Mouse (Mus musculus) ES-E14 (cell line): Measurements from ENCODE around the gene Mctp2. TPM values are rescaled to one million over a fixed set of nuclear protein-coding genes. Genes with fewer than 3 reads are reported as not detected.

Source experiments
- DNase-seq: peaks from one replicate; pipeline ENCODE4 v3.0.0-alpha.2; 2013; ENCODE audit warnings: low read depth, low spot score
- H3K27ac ChIP-seq: 2 replicates; pipeline ENCODE4 v1.5.1; 2012; ENCODE audit warnings: low read depth, mild to moderate bottlenecking, low read length, moderate library complexity, mixed read lengths; ENCODE audit not compliant: poor library complexity, insufficient read depth, severe bottlenecking
- H3K36me3 ChIP-seq: 2 replicates; pipeline ENCODE4 v1.6.1; 2012; ENCODE audit warnings: mild to moderate bottlenecking, low read length, moderate library complexity, mixed read lengths; ENCODE audit not compliant: control insufficient read depth, poor library complexity, insufficient read depth, severe bottlenecking
- H3K4me1 ChIP-seq, 2 experiments: fragments of 150-350 bp in 1 of 2; sonication (generic) in 1 of 2; 2 replicates each; pipeline ENCODE4 v1.6.1; 2012; ENCODE audit warnings: low read length in 2 of 2, mild to moderate bottlenecking in 1 of 2, mixed read lengths in 1 of 2; ENCODE audit not compliant: control insufficient read depth in 2 of 2, insufficient read depth in 2 of 2, poor library complexity in 1 of 2
- H3K4me3 ChIP-seq, 2 experiments: fragments of 150-350 bp in 1 of 2; sonication (generic) in 1 of 2; 2 replicates each; pipeline ENCODE4 v1.5.1; 2012; ENCODE audit warnings: low read length in 2 of 2, low read depth in 1 of 2, mild to moderate bottlenecking in 1 of 2, mixed read lengths in 1 of 2; ENCODE audit not compliant: insufficient read depth in 1 of 2, poor library complexity in 1 of 2, severe bottlenecking in 1 of 2
- H3K9ac ChIP-seq: 2 replicates; pipeline ENCODE4 v1.6.1; 2012; ENCODE audit warnings: low read depth, mild to moderate bottlenecking, low read length, mixed read lengths; ENCODE audit not compliant: poor library complexity, insufficient read depth, severe bottlenecking
- H3K9me3 ChIP-seq: fragments of 150-350 bp; sonication (generic); 2 replicates; pipeline ENCODE4 v1.6.1; 2012; ENCODE audit warnings: low read depth, mild to moderate bottlenecking, low read length; ENCODE audit not compliant: control insufficient read depth, insufficient read depth
- CHD2 ChIP-seq: IDR thresholded peaks from 2 replicates; pipeline ENCODE4 v1.6.1; 2014; ENCODE audit warnings: mild to moderate bottlenecking, low read depth, low read length, inconsistent platforms
- HCFC1 ChIP-seq: IDR thresholded peaks from 2 replicates; pipeline ENCODE4 v1.6.1; 2012; ENCODE audit warnings: low read length, inconsistent platforms, borderline replicate concordance; ENCODE audit not compliant: insufficient read depth
- MAFK ChIP-seq: IDR thresholded peaks from 2 replicates; pipeline ENCODE4 v1.6.1; 2014; ENCODE audit warnings: mild to moderate bottlenecking, low read depth, low read length, inconsistent platforms; ENCODE audit not compliant: insufficient read depth
- ZC3H11A ChIP-seq: IDR thresholded peaks from 2 replicates; pipeline ENCODE4 v1.6.1; 2012; ENCODE audit warnings: low read depth, mild to moderate bottlenecking, inconsistent platforms, low read length, borderline replicate concordance
- ZNF384 ChIP-seq: IDR thresholded peaks from 2 replicates; pipeline ENCODE4 v1.6.1; 2012; ENCODE audit warnings: low read depth, low read length, inconsistent platforms
- in situ Hi-C, 2 experiments: fragments of 600-800 bp; cut with MboI; formaldehyde crosslinking; loops; one replicate each; pipeline ENCODE4 v1.15.1; 2025; ENCODE audit warnings: low sequenced_read_pairs in 2 of 2, inconsistent platforms in 1 of 2; ENCODE audit not compliant: unreplicated experiment in 2 of 2
- total RNA-seq: library from RNA; depleted of rRNA; stranded (reverse); fragments of 300-350 nt; gene quantifications from 2 replicates; pipeline ENCODE4 v1.2.3, GENCODE M21; 2012; rRNA removed

The Mctp2 gene
- total RNA-seq, result 6.2 and 9.0 TPM in 2 replicates

- Histone ChIP-seq H3K36me3 (no peaks in the 10 kb centered on the region), H3K4me1 (peaks cover 5 to 7% of the 10 kb centered on the region in 2 experiments; a peak in 3 of 4 replicates), H3K27ac (0 out of 2 replicates have a peak within 1 kb of the TSS, but pooled peaks have one; percentile 47), H3K4me3 (peak within 1 kb of the TSS; percentile 69 to 70), H3K9me3 (no peaks in the 10 kb centered on the region), H3K9ac (peak within 1 kb of the TSS; percentile 80)
- peak; percentile 56 for DNase-seq
- TF ChIP-seq HCFC1, result 0 out of 2 replicates have a peak, but pooled peaks have one; percentile 31
- TF ChIP-seq CHD2, result no peak
- no peak for TF ChIP-seq ZC3H11A
- TF ChIP-seq MAFK, result no peak
- no peak for TF ChIP-seq ZNF384
- in situ Hi-C loops, result no loop called here
These were observed at the start of gene Mctp2 for GRCm38 (mm10) chr7:72306382-72306841. Gene Mctp2 (minus strand): TSS chr7:72306608.

GRCm38 (mm10) chr7:72345901-72346300 is 39.5 kb upstream of the Mctp2 start:
- DNase-seq, result no peak
- TF ChIP-seq CHD2 (no peak), MAFK (no peak), ZNF384 (no peak), HCFC1 (no peak), ZC3H11A (no peak)
- no peaks in the 10 kb centered on the region for H3K36me3 ChIP-seq
- no peak overlapping the region for H3K9ac ChIP-seq
- in situ Hi-C loops, result no loop called here
- no peaks in the 10 kb centered on the region for H3K4me1 ChIP-seq
- no peaks in the 10 kb centered on the region for H3K9me3 ChIP-seq
- H3K4me3 ChIP-seq, result no peak overlapping the region
- H3K27ac ChIP-seq, result no peak overlapping the region

GRCm38 (mm10) chr7:72343751-72344150 is 37.3 kb upstream of the Mctp2 start:
- H3K9ac ChIP-seq, result no peak overlapping the region
- no peak overlapping the region for H3K27ac ChIP-seq
- H3K9me3 ChIP-seq, result no peaks in the 10 kb centered on the region
- peak; percentile 19 for DNase-seq
- in situ Hi-C loops, result no loop called here
- H3K36me3 ChIP-seq, result no peaks in the 10 kb centered on the region
- H3K4me1 ChIP-seq, result no peaks in the 10 kb centered on the region
- H3K4me3 ChIP-seq, result no peak overlapping the region
- TF ChIP-seq ZNF384 (no peak), CHD2 (no peak), ZC3H11A (no peak), HCFC1 (no peak), MAFK (no peak)

- Histone ChIP-seq H3K9me3 (no peaks in the 10 kb centered on the region), H3K36me3 (no peaks in the 10 kb centered on the region), H3K4me3 (no peak overlapping the region), H3K4me1 (no peaks in the 10 kb centered on the region), H3K9ac (no peak overlapping the region), H3K27ac (no peak overlapping the region)
- TF ChIP-seq HCFC1 (no peak), MAFK (no peak), ZC3H11A (no peak), CHD2 (no peak), ZNF384 (no peak)
- in situ Hi-C loops, result no loop called here
- peak; percentile 41 for DNase-seq
These were observed 36.4 kb upstream of the Mctp2 start for GRCm38 (mm10) chr7:72342822-72343221.

GRCm38 (mm10) chr7:72325961-72326360 is 19.6 kb upstream of the Mctp2 start:
- in situ Hi-C loops, result no loop called here
- TF ChIP-seq HCFC1, result no peak
- no peak for TF ChIP-seq ZNF384
- no peak for TF ChIP-seq CHD2
- TF ChIP-seq MAFK, result peak; percentile 88
- H3K4me1 ChIP-seq, result peaks cover 7 to 15% of the 10 kb centered on the region in 2 experiments

More at GRCm38 (mm10) chr7:72325961-72326360, 19.6 kb upstream of the Mctp2 start:
- Histone ChIP-seq H3K36me3 (no peaks in the 10 kb centered on the region), H3K9ac (no peak overlapping the region), H3K9me3 (no peaks in the 10 kb centered on the region), H3K4me3 (no peak overlapping the region), H3K27ac (peak overlapping the region; percentile 91)
- DNase-seq, result no peak
